Mouse (Mus musculus) adipocyte (in vitro differentiated cells): ENCODE measurements at regions not wholly inside any gene's neighbourhood (a gene's known extent, or its start where the extent isn't known, plus 50 kb on each side); places are given as distances from the start of the nearest gene placed in this dataset.

Experiments
- DNase-seq: peaks from one replicate; pipeline ENCODE4 v3.0.0-alpha.2; 2016; ENCODE audit warnings: low spot score

GRCm38 (mm10) chr2:75455481-75455880, 203.6 kb upstream of the Hnrnpa3 start:
- DNase-seq: no peak

GRCm38 (mm10) chr2:75456272-75456671, 202.8 kb upstream of the Hnrnpa3 start:
- DNase-seq: no peak

GRCm38 (mm10) chr2:75457423-75457822, 201.6 kb upstream of the Hnrnpa3 start:
- no peak for DNase-seq

GRCm38 (mm10) chr2:75458898-75459297, 200.2 kb upstream of the Hnrnpa3 start:
- DNase-seq: no peak

GRCm38 (mm10) chr2:75460419-75460818, 198.6 kb upstream of the Hnrnpa3 start:
- no peak for DNase-seq

GRCm38 (mm10) chr2:75461019-75461418, 198.0 kb upstream of the Hnrnpa3 start:
- peak; percentile 8 for DNase-seq

GRCm38 (mm10) chr2:75461421-75461991, 197.6 kb upstream of the Hnrnpa3 start:
- DNase-seq: no peak

GRCm38 (mm10) chr2:75462030-75462671, 196.9 kb upstream of the Hnrnpa3 start:
- DNase-seq: no peak

GRCm38 (mm10) chr2:75463091-75463490, 196.0 kb upstream of the Hnrnpa3 start:
- DNase-seq: no peak

- DNase-seq: no peak
These were observed 194.6 kb upstream of the Hnrnpa3 start for GRCm38 (mm10) chr2:75464429-75464828.

GRCm38 (mm10) chr2:75468851-75469250, 190.2 kb upstream of the Hnrnpa3 start:
- no peak for DNase-seq

- peak; percentile 57 for DNase-seq
These were observed 188.9 kb upstream of the Hnrnpa3 start for GRCm38 (mm10) chr2:75469958-75470687.

GRCm38 (mm10) chr2:75470688-75471054, 188.4 kb upstream of the Hnrnpa3 start:
- no peak for DNase-seq

GRCm38 (mm10) chr2:75472489-75472888, 186.6 kb upstream of the Hnrnpa3 start:
- DNase-seq: no peak

- no peak for DNase-seq
These were observed 184.6 kb upstream of the Hnrnpa3 start for GRCm38 (mm10) chr2:75474509-75474908.

GRCm38 (mm10) chr2:75476350-75476749, 182.7 kb upstream of the Hnrnpa3 start:
- DNase-seq: no peak

GRCm38 (mm10) chr2:75477076-75477475, 182.0 kb upstream of the Hnrnpa3 start:
- no peak for DNase-seq

GRCm38 (mm10) chr2:75479546-75479945, 179.5 kb upstream of the Hnrnpa3 start:
- DNase-seq: no peak

- DNase-seq: no peak
These were observed 177.2 kb upstream of the Hnrnpa3 start for GRCm38 (mm10) chr2:75481863-75482262.

- no peak for DNase-seq
These were observed 176.6 kb upstream of the Hnrnpa3 start for GRCm38 (mm10) chr2:75482484-75482883.

- no peak for DNase-seq
These were observed 174.1 kb upstream of the Hnrnpa3 start for GRCm38 (mm10) chr2:75484951-75485350.

GRCm38 (mm10) chr2:75491150-75491549, 167.9 kb upstream of the Hnrnpa3 start:
- no peak for DNase-seq

GRCm38 (mm10) chr2:75491789-75492500, 167.1 kb upstream of the Hnrnpa3 start:
- peak; percentile 9 for DNase-seq
